In the genomic region with DNA sequence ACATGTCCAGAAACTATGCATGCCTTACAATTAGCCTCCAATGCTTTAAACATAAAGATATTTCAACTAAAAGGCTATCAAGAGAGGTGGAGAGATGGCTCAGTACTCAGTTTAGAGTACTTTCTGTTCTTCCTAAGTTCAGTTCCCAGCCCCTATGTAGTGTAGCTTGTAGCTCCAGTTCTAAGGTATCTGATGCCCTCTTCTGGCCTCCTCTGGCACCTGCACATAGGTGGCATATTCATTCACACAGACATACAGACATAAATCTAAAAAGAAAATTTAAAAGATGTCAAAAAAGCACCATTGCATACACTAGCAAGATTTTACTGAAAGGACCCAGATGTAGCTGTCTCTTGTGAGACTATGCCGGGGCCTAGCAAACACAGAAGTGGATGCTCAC, we compare ENCODE assay signal across 24 mouse cellular contexts.
DNase-seq lines count a peak whose midpoint lies in the region; ATAC-seq and TF ChIP-seq lines count a peak whose summit lies in the region.
"Had no signal": no experiment of that assay in that cellular context is flagged by ENCODE, and none has a peak within 500 bp of the region (broad histone marks: within the 10 kb centered on the region; RNA-seq: fewer than 3 reads in every experiment).

No protein-coding gene starts in this region.

- H3K4me1 ChIP-seq in heart, adult 2 months (ENCODE audit: control insufficient read depth, insufficient read depth, low read length): peaks cover 1% of the 10 kb centered on the region; the same call in 1 of the 2 replicates
- no peaks in the 10 kb centered on the region for H3K4me1 ChIP-seq in E14TG2a.4 (replicated peaks; ENCODE audit: low read depth, low read length)
- no peaks in the 10 kb centered on the region for H3K4me1 ChIP-seq in forebrain, embryonic 15.5 days
- H3K4me1 ChIP-seq: embryonic facial prominence, embryonic 15.5 days; hindbrain, embryonic 15.5 days; liver, embryonic 12.5 days had no signal

- H3K4me3 ChIP-seq in heart, adult 2 months: no peak overlapping the region
- H3K4me3 ChIP-seq in layer of hippocampus, adult 2 months: no peak overlapping the region
- H3K4me3 ChIP-seq in E14TG2a.4 (replicated peaks; ENCODE audit: low read length): no peak overlapping the region
- H3K4me3 ChIP-seq in forebrain, embryonic 15.5 days: no peak overlapping the region
- H3K4me3 ChIP-seq: embryonic facial prominence, embryonic 15.5 days; heart, embryonic 13.5 days; hindbrain, embryonic 15.5 days; limb, embryonic 12.5 days; liver, embryonic 12.5 days had no signal

- TF ChIP-seq CTCF in heart, adult 2 months (IDR thresholded peaks at IDR 0.05): peak; percentile 14
- TF ChIP-seq CTCF in layer of hippocampus, adult 2 months (conservative IDR thresholded peaks at IDR 0.05): peak; percentile 17; the same call in 1 of the 2 replicates
- TF ChIP-seq CTCF in E14TG2a.4 (conservative IDR thresholded peaks at IDR 0.05; ENCODE audit: low read length): peak; percentile 54

- H3K36me3 ChIP-seq in heart, adult 2 months (ENCODE audit: control insufficient read depth, insufficient read depth, low read length): no peaks in the 10 kb centered on the region
- no peaks in the 10 kb centered on the region for H3K36me3 ChIP-seq in E14TG2a.4 (ENCODE audit: insufficient read depth, low read length)
- H3K36me3 ChIP-seq in forebrain, embryonic 15.5 days: no peaks in the 10 kb centered on the region
- H3K36me3 ChIP-seq: embryonic facial prominence, embryonic 15.5 days; heart, embryonic 13.5 days; hindbrain, embryonic 15.5 days; limb, embryonic 12.5 days; liver, embryonic 12.5 days had no signal

- H3K79me2 ChIP-seq in heart, adult 2 months (replicated peaks; ENCODE audit: control insufficient read depth, insufficient read depth, low read length): no peaks in the 10 kb centered on the region

- TF ChIP-seq POLR2A in heart, adult 2 months (IDR thresholded peaks at IDR 0.05; ENCODE audit: insufficient read depth, low read depth, low read length): no peak

- no peaks in the 10 kb centered on the region for H3K27me3 ChIP-seq in heart, adult 2 months (ENCODE audit: control insufficient read depth, insufficient read depth, low read length)
- H3K27me3 ChIP-seq in E14TG2a.4 (ENCODE audit: insufficient read depth, low read length): no peaks in the 10 kb centered on the region
- no peaks in the 10 kb centered on the region for H3K27me3 ChIP-seq in forebrain, embryonic 15.5 days
- H3K27me3 ChIP-seq: embryonic facial prominence, embryonic 15.5 days; heart, embryonic 13.5 days; hindbrain, embryonic 15.5 days; limb, embryonic 12.5 days; liver, embryonic 12.5 days had no signal

- no peak for TF ChIP-seq EP300 in heart, adult 2 months (IDR thresholded peaks at IDR 0.05; ENCODE audit: insufficient read depth, low read depth, low read length)

- no peak for ATAC-seq in forebrain, embryonic 15.5 days (replicated peaks)
- ATAC-seq: CD4-positive, CD25-positive, alpha-beta regulatory T cell, adult 4 months; forebrain, embryonic 16.5 days; intestine, embryonic 16.5 days; liver, embryonic 12.5 days; midbrain, embryonic 16.5 days had no signal

- no peaks in the 10 kb centered on the region for H3K9me3 ChIP-seq in E14TG2a.4 (ENCODE audit: low read length)
- H3K9me3 ChIP-seq in forebrain, embryonic 15.5 days: no peaks in the 10 kb centered on the region
- H3K9me3 ChIP-seq: embryonic facial prominence, embryonic 15.5 days; heart, embryonic 13.5 days; hindbrain, embryonic 15.5 days; limb, embryonic 12.5 days; liver, embryonic 12.5 days had no signal

- WGBS in heart, adult 2 months: 95% methylated on average over 1 of the region's 1 CpGs
- WGBS in forebrain, embryonic 15.5 days: 92% methylated on average over 1 of the region's 1 CpGs

- intact Hi-C loops in heart, adult 2 months (cut with DNase I): no loop called here
- intact Hi-C loops in heart, postnatal 10 days (cut with DNase I): no loop called here

- H3K9ac ChIP-seq in heart, adult 2 months (ENCODE audit: low read depth, low read length): no peak overlapping the region
- H3K9ac ChIP-seq in forebrain, embryonic 15.5 days (replicated peaks): no peak overlapping the region
- H3K9ac ChIP-seq: embryonic facial prominence, embryonic 15.5 days; heart, embryonic 13.5 days; hindbrain, embryonic 15.5 days; limb, embryonic 12.5 days; liver, embryonic 12.5 days had no signal

- no peak overlapping the region for H3K4me2 ChIP-seq in forebrain, embryonic 15.5 days (replicated peaks)
- H3K4me2 ChIP-seq: embryonic facial prominence, embryonic 15.5 days; heart, embryonic 13.5 days; hindbrain, embryonic 15.5 days; limb, embryonic 12.5 days; liver, embryonic 12.5 days had no signal

- DNase-seq in heart, adult 2 months: no peak
- no peak for DNase-seq in heart, postnatal 10 days
- no peak for DNase-seq in layer of hippocampus, adult 2 months (ENCODE audit: low spot score in 2 of 2)
- DNase-seq in layer of hippocampus, postnatal 25 days (ENCODE audit: extremely low spot score in 1 of 2, low spot score in 1 of 2): no peak
- peak; percentile 63 for DNase-seq in ZHBTc4 (ENCODE audit: low read depth, low spot score)
- DNase-seq: adrenal gland, postnatal 36 days; cerebellum, adult 9-10 months; gastrocnemius, postnatal 10 days; heart, postnatal 4 days; kidney, postnatal 10 days; lung, adult 2 months; thymus, postnatal 36 days had no signal

- no peak overlapping the region for H3K27ac ChIP-seq in heart, adult 2 months
- H3K27ac ChIP-seq in layer of hippocampus, adult 2 months: no peak overlapping the region
- H3K27ac ChIP-seq in forebrain, embryonic 15.5 days (replicated peaks): no peak overlapping the region
- H3K27ac ChIP-seq: embryonic facial prominence, embryonic 15.5 days; heart, embryonic 13.5 days; hindbrain, embryonic 15.5 days; limb, embryonic 12.5 days; liver, embryonic 12.5 days; macrophage had no signal
